Mouse (Mus musculus) myocyte (in vitro differentiated cells): ENCODE measurements around the gene Has1. TPM values are rescaled to one million over a fixed set of nuclear protein-coding genes. Genes with fewer than 3 reads are reported as not detected.

Experiments used
- H3K27me3 ChIP-seq: one replicate; pipeline ENCODE4 v1.6.1; 2011; ENCODE audit not compliant: control insufficient read depth, insufficient read depth, insufficient read length
- H3K36me3 ChIP-seq: one replicate; pipeline ENCODE4 v1.6.1; 2011; ENCODE audit not compliant: control insufficient read depth, insufficient read depth
- H3K4me2 ChIP-seq: one replicate; pipeline ENCODE4 v1.6.1; 2011; ENCODE audit warnings: low read depth, control low read depth
- H3K4me3 ChIP-seq: one replicate; pipeline ENCODE4 v1.5.1; 2011; ENCODE audit warnings: mild to moderate bottlenecking, control low read depth, moderate library complexity
- H3K79me2 ChIP-seq: one replicate; pipeline ENCODE4 v1.6.1; 2011; ENCODE audit not compliant: control insufficient read depth, insufficient read depth
- H3ac ChIP-seq: one replicate; pipeline ENCODE4 v1.6.1; 2011; ENCODE audit not compliant: control insufficient read depth, insufficient read length
- CEBPB ChIP-seq: IDR thresholded peaks from 2 replicates; pipeline ENCODE4 v1.6.1; 2011; ENCODE audit warnings: mild to moderate bottlenecking, moderate library complexity; ENCODE audit not compliant: poor library complexity, insufficient read depth, severe bottlenecking
- E2F4 ChIP-seq: IDR thresholded peaks from one replicate; pipeline ENCODE4 v1.6.1; 2011; ENCODE audit warnings: mild to moderate bottlenecking, control low read depth, moderate library complexity; ENCODE audit not compliant: insufficient read depth
- MAX ChIP-seq: IDR thresholded peaks from one replicate; pipeline ENCODE4 v1.6.1; 2011; ENCODE audit warnings: low read depth, mild to moderate bottlenecking, control low read depth
- MYOD1 ChIP-seq, 3 experiments: IDR thresholded peaks; one replicate each; pipeline ENCODE4 v1.6.1; 2011; ENCODE audit warnings: control low read depth in 2 of 3, low read depth in 2 of 3, mild to moderate bottlenecking in 2 of 3, moderate library complexity in 1 of 3; ENCODE audit not compliant: insufficient read length in 2 of 3, control insufficient read depth in 1 of 3
- MYOG ChIP-seq, 3 experiments: IDR thresholded peaks; one replicate each; pipeline ENCODE4 v1.6.1; 2011; ENCODE audit warnings: control low read depth in 2 of 3, low read depth in 2 of 3, mild to moderate bottlenecking in 2 of 3; ENCODE audit not compliant: insufficient read length in 2 of 3, control insufficient read depth in 1 of 3, insufficient read depth in 1 of 3
- POLR2A ChIP-seq: IDR thresholded peaks from one replicate; pipeline ENCODE4 v1.6.1; 2011; ENCODE audit warnings: low read depth, mild to moderate bottlenecking, control low read depth, moderate library complexity; ENCODE audit not compliant: insufficient read length
- POLR2AphosphoS2 ChIP-seq: IDR thresholded peaks from one replicate; pipeline ENCODE4 v1.6.1; 2011; ENCODE audit warnings: low read depth, control low read depth; ENCODE audit not compliant: insufficient read length
- REST ChIP-seq: IDR thresholded peaks from one replicate; pipeline ENCODE4 v1.6.1; 2011; ENCODE audit warnings: mild to moderate bottlenecking, control low read depth, moderate library complexity; ENCODE audit not compliant: insufficient read depth, insufficient read length
- SRF ChIP-seq: IDR thresholded peaks from one replicate; pipeline ENCODE4 v1.6.1; 2011; ENCODE audit warnings: low read depth; ENCODE audit not compliant: control insufficient read depth, insufficient read length
- TCF12 ChIP-seq: IDR thresholded peaks from one replicate; pipeline ENCODE4 v1.6.1; 2011; ENCODE audit warnings: mild to moderate bottlenecking, control low read depth; ENCODE audit not compliant: poor library complexity, insufficient read depth, severe bottlenecking
- TCF3 ChIP-seq: IDR thresholded peaks from one replicate; pipeline ENCODE4 v1.6.1; 2011; ENCODE audit warnings: low read depth, control low read depth; ENCODE audit not compliant: insufficient read length
- USF1 ChIP-seq: IDR thresholded peaks from one replicate; pipeline ENCODE4 v1.6.1; 2011; ENCODE audit warnings: low read depth, mild to moderate bottlenecking, control low read depth, moderate library complexity
- polyA plus RNA-seq: library from polyadenylated mRNA; unstranded; fragments of >200 nt; fragmentation: generic; extraction: Trizol; gene quantifications from one replicate; pipeline ENCODE4 v1.2.1, GENCODE M21; 2012; ENCODE audit warnings: missing spikeins

The Has1 gene
- polyA plus RNA-seq, 1 experiment, result 4.0 TPM

GRCm38 (mm10) chr17:17865168-17865567 lies 10.2 kb upstream of the Has1 start:
- Histone ChIP-seq H3K4me2 (no peak overlapping the region), H3K79me2 (no peaks in the 10 kb centered on the region), H3K36me3 (no peaks in the 10 kb centered on the region), H3ac (no peak overlapping the region), H3K27me3 (no peaks in the 10 kb centered on the region), H3K4me3 (no peak overlapping the region)
- TF ChIP-seq MAX, result no peak
- no peak for TF ChIP-seq TCF12
- no peak for TF ChIP-seq MYOD1 (IDR thresholded peaks at IDR 0.05; ENCODE audit: control insufficient read depth in 1 of 3, insufficient read length in 2 of 3, low read depth in 2 of 3)
- TF ChIP-seq MYOG (IDR thresholded peaks at IDR 0.05; ENCODE audit: control insufficient read depth in 1 of 3, insufficient read depth in 1 of 3, insufficient read length in 2 of 3, low read depth in 2 of 3), result no peak
- no peak for TF ChIP-seq POLR2A
- TF ChIP-seq E2F4, result no peak
- TF ChIP-seq REST, result no peak

GRCm38 (mm10) chr17:17862360-17862759 lies 7.4 kb upstream of the Has1 start:
- H3K27me3 ChIP-seq, result no peaks in the 10 kb centered on the region
- no peak overlapping the region for H3ac ChIP-seq
- TF ChIP-seq MYOD1 (IDR thresholded peaks at IDR 0.05; ENCODE audit: control insufficient read depth in 1 of 3, insufficient read length in 2 of 3, low read depth in 2 of 3) (peak in 2 of 3 experiments; percentile 46 to 57), E2F4 (no peak)
- H3K4me3 ChIP-seq, result no peak overlapping the region
- no peaks in the 10 kb centered on the region for H3K36me3 ChIP-seq
- H3K79me2 ChIP-seq, result no peaks in the 10 kb centered on the region
- peak overlapping the region; percentile 7 for H3K4me2 ChIP-seq

GRCm38 (mm10) chr17:17860110-17860509 lies 5.1 kb upstream of the Has1 start:
- TF ChIP-seq MYOD1 (IDR thresholded peaks at IDR 0.05; ENCODE audit: control insufficient read depth in 1 of 3, insufficient read length in 2 of 3, low read depth in 2 of 3) (no peak), E2F4 (no peak), POLR2AphosphoS2 (no peak), MYOG (IDR thresholded peaks at IDR 0.05; ENCODE audit: control insufficient read depth in 1 of 3, insufficient read depth in 1 of 3, insufficient read length in 2 of 3, low read depth in 2 of 3) (no peak), MAX (no peak), SRF (no peak), POLR2A (no peak), CEBPB (no peak), TCF3 (no peak), TCF12 (no peak), REST (no peak), USF1 (no peak)
- H3K27me3 ChIP-seq, result no peaks in the 10 kb centered on the region
- H3K79me2 ChIP-seq, result no peaks in the 10 kb centered on the region
- no peaks in the 10 kb centered on the region for H3K36me3 ChIP-seq
- H3K4me2 ChIP-seq, result no peak overlapping the region
- H3ac ChIP-seq, result no peak overlapping the region
- H3K4me3 ChIP-seq, result no peak overlapping the region

GRCm38 (mm10) chr17:17857446-17857845 lies 2.4 kb upstream of the Has1 start:
- peak overlapping the region; percentile 71 for H3K4me2 ChIP-seq
- no peak overlapping the region for H3K4me3 ChIP-seq
- H3ac ChIP-seq, result no peak overlapping the region
- H3K79me2 ChIP-seq, result no peaks in the 10 kb centered on the region
- no peaks in the 10 kb centered on the region for H3K36me3 ChIP-seq
- TF ChIP-seq TCF12 (peak; percentile 83), MAX (no peak), MYOG (IDR thresholded peaks at IDR 0.05; ENCODE audit: control insufficient read depth in 1 of 3, insufficient read depth in 1 of 3, insufficient read length in 2 of 3, low read depth in 2 of 3) (no peak), MYOD1 (IDR thresholded peaks at IDR 0.05; ENCODE audit: control insufficient read depth in 1 of 3, insufficient read length in 2 of 3, low read depth in 2 of 3) (peak; percentile 13 to 87 (median 72)), SRF (no peak), POLR2A (no peak), REST (no peak), USF1 (no peak), E2F4 (no peak)
- no peaks in the 10 kb centered on the region for H3K27me3 ChIP-seq

- no peaks in the 10 kb centered on the region for H3K79me2 ChIP-seq
- H3ac ChIP-seq, result no peak overlapping the region
- H3K4me2 ChIP-seq, result peak overlapping the region; percentile 71
- no peaks in the 10 kb centered on the region for H3K36me3 ChIP-seq
- H3K27me3 ChIP-seq, result no peaks in the 10 kb centered on the region
- no peak overlapping the region for H3K4me3 ChIP-seq
- TF ChIP-seq REST (no peak), SRF (no peak), TCF12 (no peak), POLR2A (peak; percentile 16), MYOG (IDR thresholded peaks at IDR 0.05; ENCODE audit: control insufficient read depth in 1 of 3, insufficient read depth in 1 of 3, insufficient read length in 2 of 3, low read depth in 2 of 3) (no peak), USF1 (no peak), TCF3 (no peak), MAX (no peak)
These were observed 1.6 kb upstream of the Has1 start for GRCm38 (mm10) chr17:17856612-17857011.
